Mouse (Mus musculus): ENCODE results near the gene Tbcd. TPM values are rescaled to one million over a fixed set of nuclear protein-coding genes. Genes with fewer than 3 reads are reported as not detected.

The Tbcd gene
- polyA plus RNA-seq, 1 experiment = 45.7 TPM

DNA sequence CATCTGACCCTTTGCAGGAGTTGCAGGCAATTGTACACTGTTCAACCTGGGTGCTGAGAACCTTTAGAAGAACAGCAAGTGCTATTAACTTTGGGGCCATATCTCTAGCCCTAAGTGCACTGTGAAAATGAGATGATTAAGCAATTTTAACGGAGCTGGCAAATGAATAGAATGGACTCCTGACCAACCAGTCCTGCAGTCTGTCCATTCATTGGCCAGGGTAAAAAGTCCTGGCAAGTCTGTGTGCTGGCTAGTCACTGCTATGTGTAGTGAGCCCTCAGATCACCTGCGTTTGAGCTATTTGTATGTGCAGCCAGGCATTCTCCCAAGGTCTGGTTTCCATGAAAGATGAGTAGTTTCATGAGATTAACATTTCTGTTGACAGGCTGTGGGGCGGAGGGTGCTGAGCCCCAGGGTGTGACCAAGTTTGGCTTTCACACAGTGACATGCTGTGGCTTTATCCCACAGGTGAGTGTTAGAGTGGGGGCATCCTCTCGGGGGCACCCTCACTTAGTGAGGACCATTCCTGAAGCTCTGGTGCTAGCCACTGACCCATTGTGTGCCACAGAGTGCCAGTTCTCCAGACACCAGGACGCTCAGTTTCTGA is 12.0 kb upstream of the Tbcd start:
- 59% methylated on average over 5 of the region's 5 CpGs for WGBS
- Histone ChIP-seq H3K4me3 (ENCODE audit: low read depth, low read length) (no peak overlapping the region), H3K36me3 (ENCODE audit: control insufficient read depth, insufficient read depth, low read length) (no peaks in the 10 kb centered on the region), H3K27ac (ENCODE audit: insufficient read depth, low read depth, low read length) (no peak overlapping the region), H3K27me3 (ENCODE audit: control insufficient read depth, insufficient read depth, low read length) (no peaks in the 10 kb centered on the region), H3K4me1 (ENCODE audit: control insufficient read depth, insufficient read depth, insufficient read length, low read length) (0 out of 2 replicates have a peak, but pooled peaks cover 3% of the 10 kb centered on the region)
- TF ChIP-seq CTCF (IDR thresholded peaks at IDR 0.05; ENCODE audit: extremely low read depth, insufficient read length, insufficient replicate concordance, low read depth, low read length) = no peak
- no peak for TF ChIP-seq POLR2A (IDR thresholded peaks at IDR 0.05; ENCODE audit: low read depth, low read length)

DNA sequence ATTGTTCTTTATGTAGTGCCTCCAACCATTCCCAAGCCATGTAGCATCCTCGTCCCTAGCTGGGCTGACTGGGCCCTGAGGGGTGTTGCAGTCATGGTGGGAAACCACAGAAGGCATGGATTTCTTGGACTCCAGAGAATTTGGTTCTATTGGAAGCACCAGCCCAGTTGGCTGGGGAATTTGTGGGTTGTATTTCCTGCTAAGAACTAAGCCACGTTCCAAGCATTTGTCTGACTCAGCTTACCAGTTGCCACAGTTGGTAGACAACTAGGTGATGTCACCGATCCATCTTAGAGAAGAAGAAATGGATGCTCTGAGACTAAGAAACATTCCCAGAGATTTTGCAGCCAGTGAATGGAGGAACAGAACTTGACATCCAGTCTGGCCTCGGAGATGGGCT is 10.1 kb upstream of the Tbcd start:
- TF ChIP-seq CTCF (IDR thresholded peaks at IDR 0.05; ENCODE audit: extremely low read depth, insufficient read length, insufficient replicate concordance, low read depth, low read length) (no peak), POLR2A (IDR thresholded peaks at IDR 0.05; ENCODE audit: low read depth, low read length) (no peak)
- no peaks in the 10 kb centered on the region for H3K27me3 ChIP-seq (ENCODE audit: control insufficient read depth, insufficient read depth, low read length)
- WGBS = 84% methylated on average over 4 of the region's 4 CpGs
- no peaks in the 10 kb centered on the region for H3K36me3 ChIP-seq (ENCODE audit: control insufficient read depth, insufficient read depth, low read length)
- H3K27ac ChIP-seq (ENCODE audit: insufficient read depth, low read depth, low read length) = no peak overlapping the region
- H3K4me3 ChIP-seq (ENCODE audit: low read depth, low read length) = no peak overlapping the region
- no peaks in the 10 kb centered on the region for H3K4me1 ChIP-seq (ENCODE audit: control insufficient read depth, insufficient read depth, insufficient read length, low read length)

DNA sequence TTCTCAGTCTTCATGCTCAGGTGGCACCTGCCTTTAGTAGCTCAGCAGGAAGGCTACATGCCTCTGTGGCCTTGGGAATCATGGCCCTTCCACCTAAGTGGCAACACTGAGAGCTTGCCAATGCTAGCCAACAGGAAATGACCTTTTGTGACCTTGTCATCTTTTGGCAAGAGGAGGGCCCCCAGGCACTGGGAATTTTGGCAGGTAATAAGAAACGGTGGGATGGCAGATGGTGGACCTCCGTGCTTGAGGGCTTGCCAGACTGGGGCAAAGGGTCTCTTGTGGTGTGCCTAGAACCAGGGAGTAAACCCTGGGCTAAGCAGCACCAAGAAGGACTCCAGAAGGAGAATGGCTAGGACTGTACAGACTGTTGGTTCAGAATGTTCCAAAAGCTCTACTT is 9.7 kb upstream of the Tbcd start:
- no peaks in the 10 kb centered on the region for H3K27me3 ChIP-seq (ENCODE audit: control insufficient read depth, insufficient read depth, low read length)
- TF ChIP-seq POLR2A (IDR thresholded peaks at IDR 0.05; ENCODE audit: low read depth, low read length) (no peak), CTCF (IDR thresholded peaks at IDR 0.05; ENCODE audit: extremely low read depth, insufficient read length, insufficient replicate concordance, low read depth, low read length) (no peak)
- no peaks in the 10 kb centered on the region for H3K36me3 ChIP-seq (ENCODE audit: control insufficient read depth, insufficient read depth, low read length)
- H3K4me3 ChIP-seq (ENCODE audit: low read depth, low read length) = no peak overlapping the region
- 35% methylated on average over 2 of the region's 2 CpGs for WGBS
- no peaks in the 10 kb centered on the region for H3K4me1 ChIP-seq (ENCODE audit: control insufficient read depth, insufficient read depth, insufficient read length, low read length)
- H3K27ac ChIP-seq (ENCODE audit: insufficient read depth, low read depth, low read length) = no peak overlapping the region

DNA sequence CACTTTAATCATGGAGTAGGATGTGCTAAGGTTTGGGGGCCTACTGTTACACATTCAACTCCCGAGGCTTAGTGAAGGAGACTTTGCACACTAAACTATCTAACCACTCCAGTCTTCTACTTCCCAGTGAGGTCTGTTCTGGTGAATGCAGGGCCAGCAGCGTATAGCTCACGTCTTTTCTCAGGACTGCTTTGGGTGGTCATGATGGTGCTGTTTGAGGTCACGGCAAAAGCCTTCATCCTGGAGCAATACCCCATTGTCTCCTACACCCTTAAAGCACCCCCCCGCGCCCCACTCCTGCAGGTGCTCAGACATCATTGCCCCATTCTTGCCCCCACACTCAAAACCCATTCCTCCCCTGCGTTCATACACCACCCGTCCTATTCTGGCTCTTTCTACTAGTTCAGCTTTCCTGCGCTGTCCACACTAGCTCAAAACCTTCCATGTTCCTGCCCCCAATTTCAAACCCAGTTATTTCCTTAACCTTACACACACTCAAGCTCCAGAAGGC is 478 bp upstream of the Tbcd start:
- peak overlapping the region; percentile 90 for H3K4me3 ChIP-seq (ENCODE audit: low read depth, low read length)
- TF ChIP-seq CTCF (IDR thresholded peaks at IDR 0.05; ENCODE audit: extremely low read depth, insufficient read length, insufficient replicate concordance, low read depth, low read length) (no peak), POLR2A (IDR thresholded peaks at IDR 0.05; ENCODE audit: low read depth, low read length) (no peak)
- H3K4me1 ChIP-seq (ENCODE audit: control insufficient read depth, insufficient read depth, insufficient read length, low read length) = peaks cover 11% of the 10 kb centered on the region; the same call in 1 of the 2 replicates
- WGBS = 34% methylated on average over 9 of the region's 9 CpGs
- no peaks in the 10 kb centered on the region for H3K27me3 ChIP-seq (ENCODE audit: control insufficient read depth, insufficient read depth, low read length)
- peaks cover 5% of the 10 kb centered on the region; the same call in 1 of the 2 replicates for H3K36me3 ChIP-seq (ENCODE audit: control insufficient read depth, insufficient read depth, low read length)
- H3K27ac ChIP-seq (ENCODE audit: insufficient read depth, low read depth, low read length) = 0 out of 2 replicates have a peak overlapping the region, but pooled peaks have one; percentile 10

- WGBS = 97% methylated on average over 3 of the region's 3 CpGs
Observed at GRCm38 (mm10) chr11:121457874-121458273, 6.1 kb downstream of the Tbcd start.

DNA sequence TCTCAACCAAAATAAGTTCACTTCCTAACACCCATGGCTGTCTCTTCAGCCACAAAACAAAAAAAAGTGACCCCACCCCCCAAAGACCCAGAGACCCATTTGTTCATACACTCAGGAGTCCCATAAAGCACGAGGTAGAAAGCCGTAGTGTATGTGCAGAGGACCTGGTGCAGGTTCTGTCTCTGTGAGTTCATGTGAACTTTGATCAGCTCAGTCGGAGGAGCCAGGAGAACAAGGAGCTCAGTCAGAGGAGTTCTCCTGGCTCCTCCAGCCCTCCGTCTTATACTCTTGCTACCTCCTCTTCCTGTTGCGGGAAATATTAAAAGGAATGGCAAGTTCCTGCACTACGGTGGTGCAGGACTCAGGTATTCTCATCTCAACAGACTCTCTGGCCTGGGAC is 15.7 kb downstream of the Tbcd start:
- H3K4me3 ChIP-seq (ENCODE audit: low read depth, low read length) = no peak overlapping the region
- no peaks in the 10 kb centered on the region for H3K27me3 ChIP-seq (ENCODE audit: control insufficient read depth, insufficient read depth, low read length)
- H3K27ac ChIP-seq (ENCODE audit: insufficient read depth, low read depth, low read length) = no peak overlapping the region
- peaks cover 29% of the 10 kb centered on the region for H3K36me3 ChIP-seq (ENCODE audit: control insufficient read depth, insufficient read depth, low read length)
- TF ChIP-seq CTCF (IDR thresholded peaks at IDR 0.05; ENCODE audit: extremely low read depth, insufficient read length, insufficient replicate concordance, low read depth, low read length) (no peak), POLR2A (IDR thresholded peaks at IDR 0.05; ENCODE audit: low read depth, low read length) (no peak)
- peaks cover 1% of the 10 kb centered on the region; the same call in 1 of the 2 replicates for H3K4me1 ChIP-seq (ENCODE audit: control insufficient read depth, insufficient read depth, insufficient read length, low read length)
- 30% methylated on average over 6 of the region's 6 CpGs for WGBS

More at GRCm38 (mm10) chr11:121457874-121458273, 6.1 kb downstream of the Tbcd start:
- Histone ChIP-seq H3K36me3 (ENCODE audit: control insufficient read depth, insufficient read depth, low read length) (peaks cover 48% of the 10 kb centered on the region), H3K27me3 (ENCODE audit: control insufficient read depth, insufficient read depth, low read length) (no peaks in the 10 kb centered on the region), H3K27ac (ENCODE audit: insufficient read depth, low read depth, low read length) (no peak overlapping the region), H3K4me1 (ENCODE audit: control insufficient read depth, insufficient read depth, insufficient read length, low read length) (peaks cover 4% of the 10 kb centered on the region; the same call in 1 of the 2 replicates), H3K4me3 (ENCODE audit: low read depth, low read length) (no peak overlapping the region)
- TF ChIP-seq CTCF (IDR thresholded peaks at IDR 0.05; ENCODE audit: extremely low read depth, insufficient read length, insufficient replicate concordance, low read depth, low read length) (peak; percentile 26; the same call in 1 of the 2 replicates), POLR2A (IDR thresholded peaks at IDR 0.05; ENCODE audit: low read depth, low read length) (no peak)

DNA sequence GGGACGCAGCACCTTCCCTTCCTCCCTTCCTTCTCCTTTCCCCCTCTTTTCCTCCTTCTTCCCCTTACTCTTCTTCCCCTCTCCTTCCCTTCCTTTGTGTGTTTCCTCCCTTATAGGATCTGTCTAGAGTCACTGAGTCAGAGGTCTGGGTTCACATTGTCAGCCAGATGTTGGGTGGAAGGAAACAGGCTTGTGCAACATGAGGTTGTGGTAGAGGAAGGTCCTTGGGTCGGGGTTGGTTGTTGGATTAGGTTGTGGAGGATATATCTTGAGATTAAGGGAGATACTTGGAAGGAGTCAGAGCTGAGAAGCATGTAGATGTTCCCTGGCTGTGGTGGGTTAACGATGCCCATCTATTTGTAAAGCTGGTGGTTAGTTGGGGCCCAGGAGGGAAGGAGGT is 23.1 kb downstream of the Tbcd start:
- 79% methylated on average over 3 of the region's 3 CpGs for WGBS
- Histone ChIP-seq H3K27ac (ENCODE audit: insufficient read depth, low read depth, low read length) (no peak overlapping the region), H3K4me3 (ENCODE audit: low read depth, low read length) (no peak overlapping the region), H3K36me3 (ENCODE audit: control insufficient read depth, insufficient read depth, low read length) (peaks cover 18% of the 10 kb centered on the region; the same call in 1 of the 2 replicates), H3K4me1 (ENCODE audit: control insufficient read depth, insufficient read depth, insufficient read length, low read length) (peaks cover 2% of the 10 kb centered on the region), H3K27me3 (ENCODE audit: control insufficient read depth, insufficient read depth, low read length) (no peaks in the 10 kb centered on the region)
- TF ChIP-seq CTCF (IDR thresholded peaks at IDR 0.05; ENCODE audit: extremely low read depth, insufficient read length, insufficient replicate concordance, low read depth, low read length) = no peak
- no peak for TF ChIP-seq POLR2A (IDR thresholded peaks at IDR 0.05; ENCODE audit: low read depth, low read length)
